Mouse (Mus musculus) neural tube, embryonic 12.5 days (tissue): ENCODE results near the gene Vps37b. TPM values are rescaled to one million over a fixed set of nuclear protein-coding genes. Genes with fewer than 3 reads are reported as not detected.

Source experiments
- ATAC-seq: fragments of 200-750 bp; cut with Nextera tagmentation; 2 replicates; pipeline ENCODE4 v1.8.0; 2017; ENCODE audit warnings: low read depth, mild to moderate bottlenecking, moderate TSS enrichment, moderate library complexity; ENCODE audit not compliant: low FRiP score
- H3K27ac ChIP-seq: fragments of 300-500 bp; sonication (generic); 2 replicates; pipeline ENCODE4 v1.5.1; 2016
- H3K27me3 ChIP-seq: fragments of 300-500 bp; sonication (generic); replicated peaks from 2 replicates; pipeline ENCODE4 v1.6.1; 2016; ENCODE audit warnings: mild to moderate bottlenecking
- H3K36me3 ChIP-seq: fragments of 300-500 bp; sonication (generic); 2 replicates; pipeline ENCODE4 v1.6.1; 2016; ENCODE audit warnings: mild to moderate bottlenecking
- H3K4me1 ChIP-seq: fragments of 300-500 bp; sonication (generic); 2 replicates; pipeline ENCODE4 v1.6.1; 2016
- H3K4me2 ChIP-seq: fragments of 300-500 bp; sonication (generic); replicated peaks from 2 replicates; pipeline ENCODE4 v1.6.1; 2016; ENCODE audit warnings: mild to moderate bottlenecking
- H3K4me3 ChIP-seq: fragments of 300-500 bp; sonication (generic); 2 replicates; pipeline ENCODE4 v1.5.1; 2016
- H3K9ac ChIP-seq: fragments of 300-500 bp; sonication (generic); 2 replicates; pipeline ENCODE4 v1.6.1; 2016; ENCODE audit warnings: mild to moderate bottlenecking
- H3K9me3 ChIP-seq: fragments of 300-500 bp; sonication (generic); 2 replicates; pipeline ENCODE4 v1.6.1; 2016; ENCODE audit warnings: mild to moderate bottlenecking
- WGBS: fragments of 180-500 bp; shearing (Covaris S2); methylation state at CpG from one replicate; pipeline ENCODE4 v1.1.7; 2016; 5-methylcytosine and 5-hydroxymethylcytosine counted together
- microRNA-seq: library from miRNA; unstranded; fragments of <30 nt; microRNA quantifications from one replicate; pipeline ENCODE4, GENCODE M21; 2017
- polyA plus RNA-seq: library from polyadenylated mRNA; unstranded; fragments of >200 nt; fragmentation: Nextera tagmentation; extraction: Ambion mirVana; gene quantifications from 2 replicates; pipeline ENCODE4 v1.2.1, GENCODE M21; 2016

The Vps37b gene
- polyA plus RNA-seq, 1 experiment from 2014 or later: 70.9 TPM

DNA sequence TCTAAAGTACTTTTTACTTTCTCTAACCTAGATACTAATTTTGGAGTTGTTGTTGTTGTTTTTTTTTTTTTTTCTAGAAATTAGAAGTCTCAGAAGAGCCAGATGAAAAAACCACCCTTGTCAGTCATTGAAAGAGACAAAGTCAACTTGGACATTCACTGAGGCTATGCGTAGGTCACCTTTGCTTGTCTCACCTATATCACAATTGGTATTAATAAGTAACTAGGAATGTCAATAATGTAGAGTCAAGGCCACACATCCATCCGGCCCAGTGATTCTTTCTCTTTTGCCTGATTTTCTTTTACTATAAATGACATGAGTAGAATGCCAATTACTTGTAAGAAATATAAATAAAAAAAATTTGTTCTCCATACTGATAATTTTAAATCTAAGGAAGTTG lies 65.3 kb downstream of the Vps37b start:
- Histone ChIP-seq H3K27ac (no peak overlapping the region), H3K4me3 (no peak overlapping the region), H3K9ac (no peak overlapping the region), H3K36me3 (no peaks in the 10 kb centered on the region), H3K27me3 (no peaks in the 10 kb centered on the region), H3K4me2 (no peak overlapping the region), H3K9me3 (no peaks in the 10 kb centered on the region), H3K4me1 (no peaks in the 10 kb centered on the region)
- no peak for ATAC-seq
- 96% methylated on average over 2 of the region's 2 CpGs for WGBS

DNA sequence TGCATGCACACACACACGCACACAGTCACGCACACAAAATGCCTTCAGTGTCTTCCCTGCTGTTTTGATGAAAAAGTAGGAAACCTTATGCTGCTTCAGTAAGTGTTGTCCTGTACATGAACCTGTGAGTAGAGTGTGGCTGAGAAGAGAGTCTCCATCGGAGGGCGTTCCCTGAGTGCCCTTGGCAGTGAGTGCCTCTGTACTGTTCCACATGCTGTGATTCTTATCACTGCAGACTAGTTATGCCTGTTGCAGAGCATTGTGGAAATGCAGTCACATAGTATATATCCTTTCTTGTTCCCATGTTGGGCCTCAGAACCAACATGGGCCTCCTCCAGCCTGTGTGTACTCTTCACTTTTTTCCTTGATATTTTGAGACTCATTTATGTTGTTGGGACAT lies 67.9 kb downstream of the Vps37b start:
- 94% methylated on average over 4 of the region's 4 CpGs for WGBS
- Histone ChIP-seq H3K9ac (no peak overlapping the region), H3K36me3 (no peaks in the 10 kb centered on the region), H3K9me3 (no peaks in the 10 kb centered on the region), H3K27ac (no peak overlapping the region), H3K27me3 (no peaks in the 10 kb centered on the region), H3K4me2 (no peak overlapping the region), H3K4me3 (no peak overlapping the region), H3K4me1 (no peaks in the 10 kb centered on the region)
- no peak for ATAC-seq

DNA sequence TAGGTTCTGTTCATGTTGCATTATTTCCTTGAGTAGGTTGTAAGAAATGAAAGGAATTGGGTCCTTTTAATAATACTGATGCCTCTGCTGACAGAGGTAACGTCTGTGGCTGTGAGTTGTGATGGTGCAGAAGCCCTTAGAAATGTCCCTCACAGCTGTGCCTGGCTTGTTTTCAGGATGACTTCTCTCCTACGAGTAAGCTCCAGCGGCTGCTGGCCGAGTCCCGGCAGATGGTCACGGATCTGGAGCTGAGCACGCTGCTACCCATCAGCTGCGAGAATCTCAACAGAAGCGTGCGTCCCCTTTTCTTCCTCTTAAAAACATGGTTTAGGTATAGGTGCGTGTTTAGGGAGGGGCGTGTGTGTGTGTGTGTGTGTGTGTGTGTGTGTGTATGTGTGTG lies 71.0 kb downstream of the Vps37b start:
- Histone ChIP-seq H3K4me2 (no peak overlapping the region), H3K9ac (no peak overlapping the region), H3K27me3 (no peaks in the 10 kb centered on the region), H3K36me3 (no peaks in the 10 kb centered on the region), H3K9me3 (no peaks in the 10 kb centered on the region), H3K4me3 (no peak overlapping the region), H3K4me1 (no peaks in the 10 kb centered on the region), H3K27ac (no peak overlapping the region)
- 86% methylated on average over 12 of the region's 12 CpGs for WGBS
- no peak for ATAC-seq

DNA sequence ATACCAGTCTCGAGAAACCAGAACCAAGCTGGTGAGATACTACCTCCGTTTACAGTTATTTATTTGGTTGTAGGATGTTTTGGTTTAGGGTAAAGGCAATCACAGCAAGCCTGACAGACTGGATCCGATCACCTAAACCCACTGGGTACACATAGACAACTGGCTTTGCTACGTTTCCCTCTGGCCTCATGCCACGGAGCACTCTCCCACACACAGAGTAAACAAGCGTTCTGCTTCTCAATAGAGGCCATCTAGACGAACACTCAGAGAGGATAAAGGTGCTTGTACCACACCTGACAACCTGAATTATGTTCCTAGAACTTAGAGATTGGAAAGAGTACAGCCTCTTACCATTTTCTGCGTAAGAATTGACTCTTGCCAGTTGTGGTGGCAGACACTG lies 71.9 kb downstream of the Vps37b start:
- H3K36me3 ChIP-seq: no peaks in the 10 kb centered on the region
- H3K27ac ChIP-seq: no peak overlapping the region
- no peak overlapping the region for H3K4me3 ChIP-seq
- no peak overlapping the region for H3K4me2 ChIP-seq
- WGBS: 80% methylated on average over 8 of the region's 8 CpGs
- H3K9me3 ChIP-seq: no peaks in the 10 kb centered on the region
- no peaks in the 10 kb centered on the region for H3K27me3 ChIP-seq
- H3K4me1 ChIP-seq: no peaks in the 10 kb centered on the region
- ATAC-seq: no peak
- no peak overlapping the region for H3K9ac ChIP-seq

DNA sequence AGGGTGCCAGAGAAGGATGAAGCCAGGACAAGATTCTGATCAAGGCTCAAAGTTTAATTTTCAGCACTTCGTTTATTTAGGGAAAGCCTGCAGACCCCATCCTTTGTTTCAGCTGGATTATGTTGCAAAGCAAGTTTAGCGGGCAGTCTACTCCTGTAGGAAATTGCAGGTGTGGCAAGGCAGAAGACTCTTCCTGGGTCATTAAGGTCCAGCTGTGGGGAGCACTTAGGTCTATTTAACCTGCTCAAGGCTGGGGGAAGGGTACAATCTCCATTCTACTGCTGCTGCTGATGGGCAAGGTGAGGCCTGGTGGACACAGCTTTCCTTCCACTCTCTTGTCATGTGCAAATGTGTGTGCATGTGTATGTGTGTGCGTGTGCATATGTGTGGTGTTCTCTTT lies 73.1 kb downstream of the Vps37b start:
- Histone ChIP-seq H3K9ac (no peak overlapping the region), H3K27me3 (no peaks in the 10 kb centered on the region), H3K4me3 (no peak overlapping the region), H3K36me3 (no peaks in the 10 kb centered on the region), H3K4me2 (no peak overlapping the region), H3K4me1 (no peaks in the 10 kb centered on the region), H3K27ac (no peak overlapping the region), H3K9me3 (no peaks in the 10 kb centered on the region)
- ATAC-seq: no peak
- 68% methylated on average over 3 of the region's 3 CpGs for WGBS

DNA sequence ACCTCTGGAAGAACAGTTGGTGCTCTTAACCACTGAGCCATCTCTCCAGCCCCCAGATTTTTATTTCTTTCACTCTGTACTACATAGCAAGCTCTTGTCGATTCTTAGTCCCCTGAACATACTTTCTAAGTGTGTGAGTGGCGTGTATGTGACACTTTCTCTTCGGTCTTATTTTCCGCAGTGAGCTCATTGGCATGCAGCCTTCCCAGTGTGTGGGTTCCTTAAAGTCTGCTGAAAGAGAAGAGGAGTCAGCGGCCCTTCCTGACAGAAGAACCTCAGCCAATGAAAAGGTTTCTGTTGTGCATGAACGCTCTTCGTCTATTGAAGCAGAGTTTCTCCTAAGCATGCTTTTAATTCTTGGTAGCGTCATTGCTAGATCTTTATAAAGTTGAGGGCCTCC lies 74.9 kb downstream of the Vps37b start:
- Histone ChIP-seq H3K27ac (no peak overlapping the region), H3K9me3 (no peaks in the 10 kb centered on the region), H3K27me3 (no peaks in the 10 kb centered on the region), H3K4me3 (no peak overlapping the region), H3K9ac (no peak overlapping the region), H3K4me2 (no peak overlapping the region), H3K36me3 (no peaks in the 10 kb centered on the region), H3K4me1 (no peaks in the 10 kb centered on the region)
- no peak for ATAC-seq
- 90% methylated on average over 8 of the region's 8 CpGs for WGBS

Small RNAs within 50 kb of the gene (microRNA-seq; reads per million reads assigned to microRNA genes)
- not detected for gene Mir7032

Other genes with a start within 250 kb of the Vps37b start
- gene Hcar2, start 166.8 kb downstream of the Vps37b start, polyA plus RNA-seq: not detected in 2 replicates
- not detected in 2 replicates for gene Hcar1, start 152.2 kb downstream of the Vps37b start, polyA plus RNA-seq
- gene Denr, start 125.1 kb downstream of the Vps37b start, polyA plus RNA-seq: 149 and 159 TPM in 2 replicates
- gene Gm43518, start 104.9 kb downstream of the Vps37b start, polyA plus RNA-seq: 2.4 and 3.4 TPM in 2 replicates
- gene Ccdc62, start 101.6 kb downstream of the Vps37b start, polyA plus RNA-seq: 5.9 and 7.9 TPM in 2 replicates
- 12.6 and 14.6 TPM in 2 replicates for gene Hip1r, start 58.6 kb downstream of the Vps37b start, polyA plus RNA-seq
- 4.1 and 4.7 TPM in 2 replicates for gene Abcb9, start 63.5 kb upstream of the Vps37b start, polyA plus RNA-seq
- 28.1 and 28.8 TPM in 2 replicates for gene Ogfod2, start 80.0 kb upstream of the Vps37b start, polyA plus RNA-seq
- gene Arl6ip4, start 83.8 kb upstream of the Vps37b start, polyA plus RNA-seq: 93.1 and 98.9 TPM in 2 replicates
- gene Pitpnm2, start 217.5 kb upstream of the Vps37b start, polyA plus RNA-seq: 6.3 and 7.4 TPM in 2 replicates